Mouse (Mus musculus) adrenal gland, postnatal 14 days (tissue): ENCODE data around the gene Maml1. TPM values are rescaled to one million over a fixed set of nuclear protein-coding genes. Genes with fewer than 3 reads are reported as not detected.

Experiments
- DNase-seq: peaks from one replicate; pipeline ENCODE4 v3.0.0; 2021; ENCODE audit warnings: mixed read lengths
- microRNA-seq, 2 experiments: library from miRNA; unstranded; fragments of <30 nt; microRNA quantifications; one replicate each; pipeline ENCODE4 v1.2.0; 2021
- total RNA-seq: library from RNA; stranded (reverse); gene quantifications from 2 replicates; pipeline ENCODE4 v1.2.3, GENCODE M21; 2021

The Maml1 gene
- total RNA-seq, 1 experiment from 2014 or later = 24.0 TPM

GRCm38 (mm10) chr11:50219833-50220232 lies 72.3 kb downstream of the Maml1 start:
- no peak for DNase-seq

GRCm38 (mm10) chr11:50217811-50218210 lies 74.3 kb downstream of the Maml1 start:
- peak; percentile 57 for DNase-seq

GRCm38 (mm10) chr11:50216724-50217366 lies 75.3 kb downstream of the Maml1 start:
- peak; percentile 58 for DNase-seq

- no peak for DNase-seq
Measured at GRCm38 (mm10) chr11:50215633-50216032, 76.5 kb downstream of the Maml1 start.

- DNase-seq = no peak
Measured at GRCm38 (mm10) chr11:50214631-50215030, 77.5 kb downstream of the Maml1 start.

- DNase-seq = peak; percentile 94
Measured at GRCm38 (mm10) chr11:50212848-50213758, 79.0 kb downstream of the Maml1 start.

- DNase-seq = peak; percentile 37
Measured at GRCm38 (mm10) chr11:50212060-50212739, 79.9 kb downstream of the Maml1 start.

GRCm38 (mm10) chr11:50211322-50212059 lies 80.6 kb downstream of the Maml1 start:
- no peak for DNase-seq

- peak; percentile 92 for DNase-seq
Measured at GRCm38 (mm10) chr11:50210505-50211151, 81.5 kb downstream of the Maml1 start, which contains the start of the genes Sqstm1 and Mgat4b. TSS of gene Sqstm1 (minus strand) at chr11:50210827. TSS of gene Mgat4b (plus strand) at chr11:50210890.

- peak; percentile 97 for DNase-seq
Measured at GRCm38 (mm10) chr11:50210101-50210504, 82.0 kb downstream of the Maml1 start.

- DNase-seq = no peak
Measured at GRCm38 (mm10) chr11:50208039-50208438, 84.1 kb downstream of the Maml1 start.

- DNase-seq = no peak
Measured at GRCm38 (mm10) chr11:50207344-50207743, 84.8 kb downstream of the Maml1 start.

GRCm38 (mm10) chr11:50206037-50206436 lies 86.1 kb downstream of the Maml1 start:
- no peak for DNase-seq

Small RNA genes within 50 kb of the gene (microRNA-seq; reads per million reads assigned to microRNA genes)
- 0 to 0.38 reads per million in 2 experiments for gene Mir6919

Other genes starting within 250 kb of the Maml1 start
- 75.9 and 86.7 TPM in 2 replicates for gene Tbc1d9b, start 160.9 kb downstream of the Maml1 start, total RNA-seq
- 12.9 and 13.6 TPM in 2 replicates for gene Mrnip, start 117.9 kb downstream of the Maml1 start, total RNA-seq
- 356 and 366 TPM in 2 replicates for gene Sqstm1, start 81.5 kb downstream of the Maml1 start, total RNA-seq
- gene Mgat4b, start 81.4 kb downstream of the Maml1 start, total RNA-seq = 103 and 113 TPM in 2 replicates
- gene Ltc4s, start 53.7 kb downstream of the Maml1 start, total RNA-seq = 10.4 and 11.3 TPM in 2 replicates
- 347 and 361 TPM in 2 replicates for gene Canx, start 33.4 kb upstream of the Maml1 start, total RNA-seq
- gene Cby3, start 62.2 kb upstream of the Maml1 start, total RNA-seq = not detected in 2 replicates
- gene Hnrnph1, start 84.7 kb upstream of the Maml1 start, total RNA-seq = 269 and 317 TPM in 2 replicates
- gene Rufy1, start 138.8 kb upstream of the Maml1 start, total RNA-seq = 27.1 and 29.5 TPM in 2 replicates